Mouse (Mus musculus) liver, postnatal 0 days (tissue): ENCODE results near the gene Ifi35. TPM values are rescaled to one million over a fixed set of nuclear protein-coding genes. Genes with fewer than 3 reads are reported as not detected.

Experiments
- ATAC-seq: fragments of 200-750 bp; cut with Nextera tagmentation; 2 replicates; pipeline ENCODE4 v1.8.0; 2017; ENCODE audit warnings: mild to moderate bottlenecking, moderate library complexity
- DNase-seq: peaks from one replicate; pipeline ENCODE4 v3.0.0-alpha.2; 2016
- H3K27ac ChIP-seq: fragments of 300-500 bp; sonication (generic); 2 replicates; pipeline ENCODE4 v1.5.1; 2014; ENCODE audit warnings: antibody characterized with exemption, moderate library complexity, mild to moderate bottlenecking, low read depth
- H3K27me3 ChIP-seq: fragments of 300-500 bp; sonication (generic); 2 replicates; pipeline ENCODE4 v1.6.1; 2014; ENCODE audit warnings: low read length, control low read depth, mixed read lengths; ENCODE audit not compliant: insufficient read depth
- H3K36me3 ChIP-seq: fragments of 300-500 bp; sonication (generic); replicated peaks from 2 replicates; pipeline ENCODE4 v1.6.1; 2014; ENCODE audit warnings: mild to moderate bottlenecking, control low read depth, low read length, moderate library complexity, mixed read lengths; ENCODE audit not compliant: insufficient read depth
- H3K4me1 ChIP-seq: fragments of 300-500 bp; sonication (generic); 2 replicates; pipeline ENCODE4 v1.6.1; 2014; ENCODE audit warnings: antibody characterized with exemption, mild to moderate bottlenecking, control low read depth; ENCODE audit not compliant: insufficient read depth
- H3K4me2 ChIP-seq: fragments of 300-500 bp; sonication (generic); 2 replicates; pipeline ENCODE4 v1.6.1; 2014; ENCODE audit warnings: low read depth, mild to moderate bottlenecking, low read length, moderate library complexity, mixed read lengths
- H3K4me3 ChIP-seq: fragments of 300-500 bp; sonication (generic); 2 replicates; pipeline ENCODE4 v1.5.1; 2014; ENCODE audit warnings: low read depth, low read length
- H3K9ac ChIP-seq: fragments of 300-500 bp; sonication (generic); replicated peaks from 2 replicates; pipeline ENCODE4 v1.6.1; 2014; ENCODE audit warnings: mild to moderate bottlenecking, moderate library complexity
- H3K9me3 ChIP-seq: fragments of 300-500 bp; sonication (generic); 2 replicates; pipeline ENCODE4 v1.6.1; 2016; ENCODE audit warnings: mild to moderate bottlenecking, control low read depth, low read length, mixed read lengths
- CTCF ChIP-seq: sonication (generic); IDR thresholded peaks from 2 replicates; pipeline ENCODE4 v1.5.1; 2016; ENCODE audit warnings: antibody characterized with exemption, low read depth
- EP300 ChIP-seq: IDR thresholded peaks from 2 replicates; pipeline ENCODE4 v1.6.1; 2016; ENCODE audit warnings: antibody characterized with exemption, low read depth, mild to moderate bottlenecking
- WGBS: fragments of 180-500 bp; shearing (Covaris S2); extraction: QIAGEN DNeasy Blood & Tissue Kit; methylation state at CpG from one replicate; pipeline ENCODE4 v1.1.7; 2014; ENCODE audit not compliant: insufficient replicate concordance; 5-methylcytosine and 5-hydroxymethylcytosine counted together
- microRNA-seq: library from miRNA; unstranded; fragments of <30 nt; microRNA quantifications from one replicate; pipeline ENCODE4, GENCODE M21; 2016
- polyA plus RNA-seq: library from polyadenylated mRNA; unstranded; fragments of >200 nt; fragmentation: Nextera tagmentation; extraction: Ambion mirVana; gene quantifications from 2 replicates; pipeline ENCODE4 v1.2.1, GENCODE M21; 2015

Gene Ifi35
- polyA plus RNA-seq, 1 experiment from 2014 or later, result 28.2 TPM

- no peaks in the 10 kb centered on the region for H3K27me3 ChIP-seq
- H3K9ac ChIP-seq, result no peak overlapping the region
- peaks cover 19% of the 10 kb centered on the region; the same call in 1 of the 2 replicates for H3K36me3 ChIP-seq
- no peaks in the 10 kb centered on the region for H3K9me3 ChIP-seq
- peak overlapping the region; percentile 36 for H3K4me2 ChIP-seq
- peak; percentile 87 for ATAC-seq
- H3K4me3 ChIP-seq, result no peak overlapping the region
- H3K27ac ChIP-seq, result 0 out of 2 replicates have a peak overlapping the region, but pooled peaks have one; percentile 35
- peaks cover 26% of the 10 kb centered on the region for H3K4me1 ChIP-seq
- TF ChIP-seq EP300 (peak; percentile 87), CTCF (no peak)
- DNase-seq, result peak; percentile 45
- 26% methylated on average over 6 of the region's 6 CpGs for WGBS
Measured at GRCm38 (mm10) chr11:101485509-101486028, 37.4 kb downstream of the Ifi35 start.

GRCm38 (mm10) chr11:101486126-101486525, 37.9 kb downstream of the Ifi35 start:
- peaks cover 20% of the 10 kb centered on the region for H3K4me1 ChIP-seq
- no peaks in the 10 kb centered on the region for H3K27me3 ChIP-seq
- ATAC-seq (peak; percentile 17; the same call in 1 of the 2 replicates), DNase-seq (no peak)
- no peak overlapping the region for H3K9ac ChIP-seq
- H3K4me2 ChIP-seq, result no peak overlapping the region
- TF ChIP-seq EP300 (no peak), CTCF (no peak)
- 0 out of 2 replicates have a peak overlapping the region, but pooled peaks have one; percentile 35 for H3K27ac ChIP-seq
- no peak overlapping the region for H3K4me3 ChIP-seq
- H3K36me3 ChIP-seq, result peaks cover 19% of the 10 kb centered on the region; the same call in 1 of the 2 replicates
- no peaks in the 10 kb centered on the region for H3K9me3 ChIP-seq
- WGBS, result 46% methylated on average over 6 of the region's 6 CpGs

- Histone ChIP-seq H3K27ac (no peak overlapping the region), H3K4me3 (no peak overlapping the region), H3K4me1 (no peaks in the 10 kb centered on the region), H3K4me2 (no peak overlapping the region), H3K9me3 (no peaks in the 10 kb centered on the region), H3K36me3 (peaks cover 41% of the 10 kb centered on the region), H3K9ac (no peak overlapping the region), H3K27me3 (no peaks in the 10 kb centered on the region)
- 86% methylated on average over 5 of the region's 5 CpGs for WGBS
- TF ChIP-seq EP300, result no peak
- no peak for TF ChIP-seq CTCF
- ATAC-seq (no peak), DNase-seq (no peak)
Measured at GRCm38 (mm10) chr11:101506269-101506780, 58.1 kb downstream of the Ifi35 start.

- ATAC-seq, result no peak
- H3K4me1 ChIP-seq, result no peaks in the 10 kb centered on the region
- no peak overlapping the region for H3K27ac ChIP-seq
- TF ChIP-seq CTCF, result no peak
- no peak for TF ChIP-seq EP300
- H3K36me3 ChIP-seq, result peaks cover 42% of the 10 kb centered on the region
- H3K27me3 ChIP-seq, result no peaks in the 10 kb centered on the region
- H3K4me2 ChIP-seq, result no peak overlapping the region
- WGBS, result 82% methylated on average over 7 of the region's 7 CpGs
- H3K4me3 ChIP-seq, result no peak overlapping the region
- no peaks in the 10 kb centered on the region for H3K9me3 ChIP-seq
- H3K9ac ChIP-seq, result no peak overlapping the region
- DNase-seq, result no peak
Measured at GRCm38 (mm10) chr11:101507090-101507489, 58.9 kb downstream of the Ifi35 start.

Small RNA genes within 50 kb of the gene (microRNA-seq; reads per million reads assigned to microRNA genes)
- not detected for gene Mir6929

Other genes starting within 250 kb of the Ifi35 start
- gene Ezh1, start 221.9 kb upstream of the Ifi35 start, polyA plus RNA-seq, result 4.2 and 5.0 TPM in 2 replicates
- gene Ramp2, start 202.4 kb upstream of the Ifi35 start, polyA plus RNA-seq, result 34.8 and 38.4 TPM in 2 replicates
- gene Vps25, start 194.7 kb upstream of the Ifi35 start, polyA plus RNA-seq, result 75.9 and 81.1 TPM in 2 replicates
- 1.6 and 2.2 TPM in 2 replicates for gene Wnk4, start 187.8 kb upstream of the Ifi35 start, polyA plus RNA-seq
- gene Cntd1, start 169.4 kb upstream of the Ifi35 start, polyA plus RNA-seq, result 0.19 and 0.29 TPM in 2 replicates
- gene Coa3, start 169.3 kb upstream of the Ifi35 start, polyA plus RNA-seq, result 79.9 and 86.6 TPM in 2 replicates
- gene Becn1, start 146.1 kb upstream of the Ifi35 start, polyA plus RNA-seq, result 65.1 and 72.3 TPM in 2 replicates
- gene Psme3, start 132.2 kb upstream of the Ifi35 start, polyA plus RNA-seq, result 78.4 and 78.8 TPM in 2 replicates
- 0.44 and 0.60 TPM in 2 replicates for gene Aoc2, start 123.3 kb upstream of the Ifi35 start, polyA plus RNA-seq
- gene Aoc3, start 117.8 kb upstream of the Ifi35 start, polyA plus RNA-seq, result 0.05 and 0.06 TPM in 2 replicates
- gene G6pc, start 80.8 kb upstream of the Ifi35 start, polyA plus RNA-seq, result 97.9 and 206 TPM in 2 replicates
- gene Aarsd1, start 30.8 kb upstream of the Ifi35 start, polyA plus RNA-seq, result 23.7 and 24.2 TPM in 2 replicates
- gene Gm27029, start 23.6 kb upstream of the Ifi35 start, polyA plus RNA-seq, result 0.49 and 1.5 TPM in 2 replicates
- gene Rundc1, start 23.3 kb upstream of the Ifi35 start, polyA plus RNA-seq, result 4.3 and 4.4 TPM in 2 replicates
- gene Ptges3l, start 23.1 kb upstream of the Ifi35 start, polyA plus RNA-seq, result 0.65 and 1.0 TPM in 2 replicates
- gene Rpl27, start 6.1 kb upstream of the Ifi35 start, polyA plus RNA-seq, result 205 and 213 TPM in 2 replicates
- gene Rnd2, start 16.6 kb downstream of the Ifi35 start, polyA plus RNA-seq, result 1.9 and 2.0 TPM in 2 replicates
- 8.3 and 8.4 TPM in 2 replicates for gene Vat1, start 17.8 kb downstream of the Ifi35 start, polyA plus RNA-seq
- 3.9 and 5.0 TPM in 2 replicates for gene Brca1, start 103.5 kb downstream of the Ifi35 start, polyA plus RNA-seq
- gene Nbr1, start 103.7 kb downstream of the Ifi35 start, polyA plus RNA-seq, result 32.8 and 35.3 TPM in 2 replicates
- gene Tmem106a, start 133.8 kb downstream of the Ifi35 start, polyA plus RNA-seq, result 10.8 and 11.2 TPM in 2 replicates
- gene Gm11634, start 150.8 kb downstream of the Ifi35 start, polyA plus RNA-seq, result not detected in 2 replicates
- gene Rdm1, start 178.8 kb downstream of the Ifi35 start, polyA plus RNA-seq, result 7.4 and 8.4 TPM in 2 replicates
- gene Arl4d, start 217.1 kb downstream of the Ifi35 start, polyA plus RNA-seq, result 3.4 and 4.1 TPM in 2 replicates